Mouse (Mus musculus) embryo, embryonic 10.5 days (tissue): ENCODE data around the gene Ppox.
"Not testable (repeated sequence)": the region's sequence is repeated elsewhere in the genome, so short reads cannot be mapped to it uniquely, and the experiment has no call there.

ENCODE experiments used
- DNase-seq: peaks from one replicate; pipeline ENCODE4 v3.0.0-alpha.2; 2015; ENCODE audit warnings: low spot score

The Ppox gene

GRCm38 (mm10) chr1:171241952-171242351, 39.0 kb downstream of the Ppox start:
- not testable (repeated sequence) for DNase-seq

- no peak for DNase-seq
Measured at GRCm38 (mm10) chr1:171240911-171241310, 40.1 kb downstream of the Ppox start.

GRCm38 (mm10) chr1:171239992-171240744, 40.8 kb downstream of the Ppox start:
- DNase-seq, result no peak

GRCm38 (mm10) chr1:171238463-171238862, 42.5 kb downstream of the Ppox start:
- peak; percentile 76 for DNase-seq

GRCm38 (mm10) chr1:171237438-171237837, 43.5 kb downstream of the Ppox start:
- DNase-seq, result no peak

GRCm38 (mm10) chr1:171235791-171236190, 45.2 kb downstream of the Ppox start:
- no peak for DNase-seq

- DNase-seq, result no peak
Measured at GRCm38 (mm10) chr1:171234538-171234937, 46.4 kb downstream of the Ppox start.

- no peak for DNase-seq
Measured at GRCm38 (mm10) chr1:171234126-171234525, 46.9 kb downstream of the Ppox start, which contains the start of gene Fcer1g. Gene Fcer1g (minus strand): TSS chr1:171234365.

GRCm38 (mm10) chr1:171232800-171233730, 47.9 kb downstream of the Ppox start:
- DNase-seq, result no peak

GRCm38 (mm10) chr1:171232348-171232747, 48.6 kb downstream of the Ppox start:
- DNase-seq, result no peak

- DNase-seq, result no peak
Measured at GRCm38 (mm10) chr1:171231844-171232243, 49.1 kb downstream of the Ppox start.

- peak; percentile 46 for DNase-seq
Measured at GRCm38 (mm10) chr1:171230215-171230614, 50.8 kb downstream of the Ppox start.

GRCm38 (mm10) chr1:171229750-171230149, 51.2 kb downstream of the Ppox start:
- DNase-seq, result peak; percentile 9

GRCm38 (mm10) chr1:171227879-171228278, 53.1 kb downstream of the Ppox start:
- no peak for DNase-seq

- no peak for DNase-seq
Measured at GRCm38 (mm10) chr1:171226780-171227179, 54.2 kb downstream of the Ppox start.
